Mouse (Mus musculus) limb, embryonic 11.5 days (tissue): ENCODE measurements around the gene B4galnt2. TPM values are rescaled to one million over a fixed set of nuclear protein-coding genes. Genes with fewer than 3 reads are reported as not detected.
"Not testable (repeated sequence)": the region's sequence is repeated elsewhere in the genome, so short reads cannot be mapped to it uniquely, and the experiment has no call there.

Source experiments
- ATAC-seq: fragments of 200-750 bp; cut with Nextera tagmentation; 2 replicates; pipeline ENCODE4 v1.8.0; 2017; ENCODE audit warnings: low read depth; ENCODE audit not compliant: insufficient number of reproducible peaks, low FRiP score, low TSS enrichment
- DNase-seq: peaks from one replicate; pipeline ENCODE4 v3.0.0-alpha.2; 2015; ENCODE audit warnings: low spot score
- H3K27ac ChIP-seq: fragments of 300-500 bp; sonication (generic); replicated peaks from 2 replicates; pipeline ENCODE4 v1.5.1; 2014; ENCODE audit warnings: low read depth, mild to moderate bottlenecking, low read length
- H3K27me3 ChIP-seq: fragments of 300-500 bp; sonication (generic); 2 replicates; pipeline ENCODE4 v1.6.1; 2014; ENCODE audit warnings: mild to moderate bottlenecking, low read length, mixed read lengths; ENCODE audit not compliant: control insufficient read depth, insufficient read depth
- H3K36me3 ChIP-seq: fragments of 300-500 bp; sonication (generic); 2 replicates; pipeline ENCODE4 v1.6.1; 2014; ENCODE audit warnings: mild to moderate bottlenecking, low read length, moderate library complexity, mixed read lengths; ENCODE audit not compliant: control insufficient read depth, insufficient read depth
- H3K4me1 ChIP-seq: fragments of 300-500 bp; sonication (generic); 2 replicates; pipeline ENCODE4 v1.6.1; 2014; ENCODE audit warnings: low read length, mixed read lengths; ENCODE audit not compliant: control insufficient read depth, insufficient read depth
- H3K4me2 ChIP-seq: fragments of 300-500 bp; sonication (generic); 2 replicates; pipeline ENCODE4 v1.6.1; 2014; ENCODE audit warnings: low read depth, mild to moderate bottlenecking, moderate library complexity; ENCODE audit not compliant: severe bottlenecking
- H3K4me3 ChIP-seq: fragments of 300-500 bp; sonication (generic); 2 replicates; pipeline ENCODE4 v1.5.1; 2014; ENCODE audit warnings: low read depth, low read length
- H3K9ac ChIP-seq: fragments of 300-500 bp; sonication (generic); 2 replicates; pipeline ENCODE4 v1.6.1; 2014; ENCODE audit warnings: mild to moderate bottlenecking, low read length
- H3K9me3 ChIP-seq: fragments of 300-500 bp; sonication (generic); 2 replicates; pipeline ENCODE4 v1.6.1; 2016; ENCODE audit warnings: low read length; ENCODE audit not compliant: control insufficient read depth
- WGBS: fragments of 180-500 bp; shearing (Covaris S2); extraction: QIAGEN DNeasy Blood & Tissue Kit; methylation state at CpG from one replicate; pipeline ENCODE4 v1.1.7; 2014; 5-methylcytosine and 5-hydroxymethylcytosine counted together
- polyA plus RNA-seq: library from polyadenylated mRNA; unstranded; fragments of >200 nt; fragmentation: Nextera tagmentation; extraction: Ambion mirVana; gene quantifications from 2 replicates; pipeline ENCODE4 v1.2.1, GENCODE M21; 2014

B4galnt2 gene
- polyA plus RNA-seq, 1 experiment from 2014 or later = not detected

DNA sequence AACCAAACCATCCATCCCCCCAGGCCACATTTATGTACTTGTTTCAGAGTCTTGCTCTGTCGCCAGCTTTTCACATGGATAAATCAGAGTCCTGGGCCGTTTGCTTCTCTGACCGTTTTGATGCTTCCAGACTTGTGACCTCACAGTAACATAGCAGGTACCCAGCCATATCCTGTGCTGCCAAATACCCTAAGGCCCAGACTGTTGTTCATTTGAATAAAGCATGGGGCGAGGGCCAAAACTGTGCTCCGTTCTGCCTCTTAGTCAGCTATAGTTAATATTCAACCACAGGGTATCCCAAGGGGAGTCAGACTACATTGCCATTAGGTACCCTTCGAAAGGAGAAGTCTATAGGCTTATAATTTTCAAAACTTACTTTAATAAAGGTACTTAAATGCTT, 21.7 kb upstream of the B4galnt2 start:
- Histone ChIP-seq H3K9me3 (no peaks in the 10 kb centered on the region), H3K4me2 (no peak overlapping the region), H3K4me3 (no peak overlapping the region), H3K9ac (no peak overlapping the region), H3K36me3 (no peaks in the 10 kb centered on the region), H3K27ac (no peak overlapping the region), H3K27me3 (no peaks in the 10 kb centered on the region), H3K4me1 (no peaks in the 10 kb centered on the region)
- no peak for DNase-seq
- no peak for ATAC-seq
- WGBS = 85% methylated on average over 6 of the region's 6 CpGs

- ATAC-seq, H3K9me3 ChIP-seq, DNase-seq, H3K4me1 ChIP-seq, H3K4me2 ChIP-seq, H3K27me3 ChIP-seq, H3K9ac ChIP-seq, H3K27ac ChIP-seq, H3K4me3 ChIP-seq, H3K36me3 ChIP-seq: not testable (repeated sequence)
- 90% methylated on average over 8 of the region's 10 CpGs for WGBS
Observed at GRCm38 (mm10) chr11:95932168-95932567, 17.5 kb upstream of the B4galnt2 start.

DNA sequence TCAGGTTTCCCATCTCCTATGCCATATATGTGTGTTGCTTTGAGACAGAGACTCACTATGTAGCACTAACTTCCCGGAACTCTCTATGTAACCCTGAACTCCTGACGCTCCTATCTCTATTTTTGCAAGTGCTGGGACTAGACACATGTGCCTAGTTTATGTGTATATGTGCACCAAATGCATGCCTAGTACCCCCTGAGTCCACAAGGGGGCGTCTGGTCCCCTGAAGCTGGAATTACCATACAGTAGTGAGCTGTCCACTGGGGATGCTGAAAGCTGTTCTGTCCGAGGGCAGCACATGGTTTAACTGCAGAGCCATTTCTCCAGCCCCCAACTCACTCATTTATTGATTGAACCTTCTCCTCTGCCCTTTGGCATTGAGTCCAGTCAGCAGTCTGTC, 11.7 kb upstream of the B4galnt2 start:
- H3K9me3 ChIP-seq = no peaks in the 10 kb centered on the region
- no peaks in the 10 kb centered on the region for H3K4me1 ChIP-seq
- H3K27ac ChIP-seq = no peak overlapping the region
- H3K4me3 ChIP-seq = no peak overlapping the region
- H3K36me3 ChIP-seq = no peaks in the 10 kb centered on the region
- ATAC-seq (no peak), DNase-seq (no peak)
- no peak overlapping the region for H3K9ac ChIP-seq
- no peak overlapping the region for H3K4me2 ChIP-seq
- 71% methylated on average over 4 of the region's 4 CpGs for WGBS
- H3K27me3 ChIP-seq = no peaks in the 10 kb centered on the region

- no peak overlapping the region for H3K9ac ChIP-seq
- 71% methylated on average over 5 of the region's 5 CpGs for WGBS
- no peaks in the 10 kb centered on the region for H3K9me3 ChIP-seq
- H3K4me1 ChIP-seq = no peaks in the 10 kb centered on the region
- DNase-seq = no peak
- ATAC-seq = no peak
- H3K36me3 ChIP-seq = no peaks in the 10 kb centered on the region
- H3K27me3 ChIP-seq = no peaks in the 10 kb centered on the region
- no peak overlapping the region for H3K4me2 ChIP-seq
- no peak overlapping the region for H3K4me3 ChIP-seq
- no peak overlapping the region for H3K27ac ChIP-seq
Observed at GRCm38 (mm10) chr11:95925976-95926375, 11.3 kb upstream of the B4galnt2 start.

DNA sequence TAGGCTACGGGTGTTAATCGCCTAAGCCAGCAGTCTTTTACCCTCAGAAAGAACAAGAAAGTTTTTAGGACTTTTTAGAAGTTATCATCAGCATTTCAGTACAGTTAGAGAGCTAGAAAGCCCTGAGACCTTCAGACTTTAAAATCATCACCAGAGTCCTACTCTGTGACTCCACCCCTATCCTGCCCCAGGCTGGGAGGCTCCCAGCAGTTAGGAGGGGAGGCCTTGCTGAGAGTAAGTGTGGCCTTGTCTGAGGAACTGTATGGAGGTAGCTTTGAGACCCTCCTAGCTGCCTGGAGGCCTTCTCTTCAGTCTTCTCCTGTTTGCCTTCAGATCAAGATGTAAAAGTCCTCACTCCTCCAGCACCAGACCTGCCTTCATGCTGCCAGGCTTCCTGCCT, 9.5 kb upstream of the B4galnt2 start:
- H3K27me3 ChIP-seq = no peaks in the 10 kb centered on the region
- 13% methylated on average over 2 of the region's 2 CpGs for WGBS
- H3K36me3 ChIP-seq = no peaks in the 10 kb centered on the region
- no peak overlapping the region for H3K4me3 ChIP-seq
- H3K9ac ChIP-seq = no peak overlapping the region
- ATAC-seq = no peak
- H3K4me1 ChIP-seq = no peaks in the 10 kb centered on the region
- no peak for DNase-seq
- no peaks in the 10 kb centered on the region for H3K9me3 ChIP-seq
- H3K27ac ChIP-seq = no peak overlapping the region
- H3K4me2 ChIP-seq = no peak overlapping the region

GRCm38 (mm10) chr11:95923477-95923876, 8.8 kb upstream of the B4galnt2 start:
- H3K27me3 ChIP-seq, H3K9ac ChIP-seq, H3K36me3 ChIP-seq, H3K4me2 ChIP-seq, H3K4me3 ChIP-seq, H3K27ac ChIP-seq, DNase-seq, ATAC-seq, H3K4me1 ChIP-seq, H3K9me3 ChIP-seq: not testable (repeated sequence)
- 2% methylated on average over 4 of the region's 6 CpGs for WGBS

DNA sequence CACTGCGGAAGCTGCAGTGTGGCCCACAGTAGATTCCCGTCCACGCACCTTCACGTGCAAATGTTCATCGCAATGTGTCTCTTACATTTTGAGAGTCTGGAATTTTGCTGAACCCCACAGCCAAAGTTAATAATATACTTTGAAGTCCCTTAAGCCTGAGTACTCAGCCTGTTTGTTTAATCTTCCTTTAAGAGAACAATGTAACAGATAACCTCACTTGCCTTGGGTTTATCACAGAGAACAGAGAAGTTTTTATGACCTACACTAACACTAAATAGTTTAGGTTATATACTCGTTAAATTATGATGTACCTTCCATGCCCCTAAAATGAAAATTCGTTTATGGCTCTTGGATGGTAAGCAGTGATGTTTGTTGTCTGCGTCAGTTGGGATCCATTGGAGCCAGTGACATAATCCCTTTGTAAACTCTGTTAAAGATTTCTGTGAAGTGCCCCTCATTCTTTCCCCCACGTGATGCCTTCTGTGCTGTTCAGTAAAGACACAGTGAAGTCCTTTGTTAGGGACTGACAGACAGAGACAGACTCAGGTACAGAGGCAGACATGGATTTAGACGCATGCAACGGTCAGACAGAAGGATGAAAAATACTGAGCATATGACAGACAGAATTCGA, 7.4 kb upstream of the B4galnt2 start:
- Histone ChIP-seq H3K4me1 (no peaks in the 10 kb centered on the region), H3K4me2 (no peak overlapping the region), H3K4me3 (no peak overlapping the region), H3K9me3 (no peaks in the 10 kb centered on the region), H3K36me3 (no peaks in the 10 kb centered on the region), H3K9ac (no peak overlapping the region), H3K27ac (no peak overlapping the region), H3K27me3 (peaks cover 11% of the 10 kb centered on the region)
- ATAC-seq (no peak), DNase-seq (no peak)
- 65% methylated on average over 12 of the region's 12 CpGs for WGBS

- Histone ChIP-seq H3K27me3 (peaks cover 54% of the 10 kb centered on the region), H3K4me1 (peaks cover 5% of the 10 kb centered on the region; the same call in 1 of the 2 replicates), H3K36me3 (no peaks in the 10 kb centered on the region), H3K9ac (no peak overlapping the region), H3K27ac (no peak overlapping the region), H3K9me3 (no peaks in the 10 kb centered on the region), H3K4me2 (no peak overlapping the region), H3K4me3 (no peak overlapping the region)
- ATAC-seq (no peak), DNase-seq (no peak)
- 0% methylated on average over 5 of the region's 5 CpGs for WGBS
Observed at GRCm38 (mm10) chr11:95916426-95916825, 1.7 kb upstream of the B4galnt2 start.
